Mouse (Mus musculus) liver, postnatal 0 days (tissue): ENCODE results near the gene Hspb9. TPM values are rescaled to one million over a fixed set of nuclear protein-coding genes. Genes with fewer than 3 reads are reported as not detected.

Experiments
- ATAC-seq: fragments of 200-750 bp; cut with Nextera tagmentation; 2 replicates; pipeline ENCODE4 v1.8.0; 2017; ENCODE audit warnings: mild to moderate bottlenecking, moderate library complexity
- DNase-seq: peaks from one replicate; pipeline ENCODE4 v3.0.0-alpha.2; 2016
- H3K27ac ChIP-seq: fragments of 300-500 bp; sonication (generic); 2 replicates; pipeline ENCODE4 v1.5.1; 2014; ENCODE audit warnings: antibody characterized with exemption, moderate library complexity, mild to moderate bottlenecking, low read depth
- H3K27me3 ChIP-seq: fragments of 300-500 bp; sonication (generic); 2 replicates; pipeline ENCODE4 v1.6.1; 2014; ENCODE audit warnings: low read length, control low read depth, mixed read lengths; ENCODE audit not compliant: insufficient read depth
- H3K36me3 ChIP-seq: fragments of 300-500 bp; sonication (generic); replicated peaks from 2 replicates; pipeline ENCODE4 v1.6.1; 2014; ENCODE audit warnings: mild to moderate bottlenecking, control low read depth, low read length, moderate library complexity, mixed read lengths; ENCODE audit not compliant: insufficient read depth
- H3K4me1 ChIP-seq: fragments of 300-500 bp; sonication (generic); 2 replicates; pipeline ENCODE4 v1.6.1; 2014; ENCODE audit warnings: antibody characterized with exemption, mild to moderate bottlenecking, control low read depth; ENCODE audit not compliant: insufficient read depth
- H3K4me2 ChIP-seq: fragments of 300-500 bp; sonication (generic); 2 replicates; pipeline ENCODE4 v1.6.1; 2014; ENCODE audit warnings: low read depth, mild to moderate bottlenecking, low read length, moderate library complexity, mixed read lengths
- H3K4me3 ChIP-seq: fragments of 300-500 bp; sonication (generic); 2 replicates; pipeline ENCODE4 v1.5.1; 2014; ENCODE audit warnings: low read depth, low read length
- H3K9ac ChIP-seq: fragments of 300-500 bp; sonication (generic); replicated peaks from 2 replicates; pipeline ENCODE4 v1.6.1; 2014; ENCODE audit warnings: mild to moderate bottlenecking, moderate library complexity
- H3K9me3 ChIP-seq: fragments of 300-500 bp; sonication (generic); 2 replicates; pipeline ENCODE4 v1.6.1; 2016; ENCODE audit warnings: mild to moderate bottlenecking, control low read depth, low read length, mixed read lengths
- CTCF ChIP-seq: sonication (generic); IDR thresholded peaks from 2 replicates; pipeline ENCODE4 v1.5.1; 2016; ENCODE audit warnings: antibody characterized with exemption, low read depth
- EP300 ChIP-seq: IDR thresholded peaks from 2 replicates; pipeline ENCODE4 v1.6.1; 2016; ENCODE audit warnings: antibody characterized with exemption, low read depth, mild to moderate bottlenecking
- WGBS: fragments of 180-500 bp; shearing (Covaris S2); extraction: QIAGEN DNeasy Blood & Tissue Kit; methylation state at CpG from one replicate; pipeline ENCODE4 v1.1.7; 2014; ENCODE audit not compliant: insufficient replicate concordance; 5-methylcytosine and 5-hydroxymethylcytosine counted together
- polyA plus RNA-seq: library from polyadenylated mRNA; unstranded; fragments of >200 nt; fragmentation: Nextera tagmentation; extraction: Ambion mirVana; gene quantifications from 2 replicates; pipeline ENCODE4 v1.2.1, GENCODE M21; 2015

Gene Hspb9
- polyA plus RNA-seq, 1 experiment from 2014 or later: 0.35 TPM

DNA sequence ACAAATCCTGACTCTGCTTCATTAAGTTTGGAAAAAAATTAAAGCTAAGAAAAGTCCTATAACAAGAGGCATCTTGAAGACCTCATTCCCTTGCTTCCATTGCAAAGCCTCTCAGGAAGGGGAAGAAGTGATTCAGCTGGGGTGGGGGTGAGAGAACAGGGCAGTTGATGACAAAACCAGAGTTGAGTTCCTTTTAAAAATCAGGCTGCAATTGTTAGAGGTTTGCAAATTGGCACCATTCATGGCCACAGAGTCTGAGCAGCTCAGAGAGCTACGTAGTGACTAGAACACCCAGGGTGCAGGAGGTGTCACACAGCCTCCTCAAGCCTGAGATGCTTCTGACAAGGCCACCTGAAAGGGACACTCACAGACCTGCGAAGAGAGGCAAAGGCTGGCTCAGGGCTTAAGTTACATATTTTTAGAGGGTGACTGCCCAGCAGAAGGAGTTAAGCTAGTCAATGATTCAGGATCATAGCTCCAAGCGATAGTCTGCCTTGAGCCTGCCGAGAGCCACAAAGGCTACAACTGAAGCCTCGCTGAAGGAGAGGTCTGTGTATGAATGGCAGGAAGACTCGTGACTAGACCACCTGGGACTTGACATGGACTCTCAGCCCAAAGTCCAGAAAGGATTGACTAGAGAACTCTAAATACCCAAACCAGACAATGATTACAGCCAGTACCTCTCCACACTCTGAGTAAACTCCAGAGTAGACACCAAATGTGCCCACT, 17.0 kb downstream of the Hspb9 start:
- Histone ChIP-seq H3K4me3 (no peak overlapping the region), H3K4me2 (no peak overlapping the region), H3K27ac (peak overlapping the region; percentile 56), H3K36me3 (peaks cover 18% of the 10 kb centered on the region), H3K9me3 (no peaks in the 10 kb centered on the region), H3K4me1 (peaks cover 37% of the 10 kb centered on the region), H3K27me3 (no peaks in the 10 kb centered on the region), H3K9ac (0 out of 2 replicates have a peak overlapping the region, but pooled peaks have one; percentile 5)
- no peak for TF ChIP-seq EP300
- TF ChIP-seq CTCF: no peak
- ATAC-seq (no peak), DNase-seq (no peak)
- WGBS: 71% methylated on average over 6 of the region's 6 CpGs

DNA sequence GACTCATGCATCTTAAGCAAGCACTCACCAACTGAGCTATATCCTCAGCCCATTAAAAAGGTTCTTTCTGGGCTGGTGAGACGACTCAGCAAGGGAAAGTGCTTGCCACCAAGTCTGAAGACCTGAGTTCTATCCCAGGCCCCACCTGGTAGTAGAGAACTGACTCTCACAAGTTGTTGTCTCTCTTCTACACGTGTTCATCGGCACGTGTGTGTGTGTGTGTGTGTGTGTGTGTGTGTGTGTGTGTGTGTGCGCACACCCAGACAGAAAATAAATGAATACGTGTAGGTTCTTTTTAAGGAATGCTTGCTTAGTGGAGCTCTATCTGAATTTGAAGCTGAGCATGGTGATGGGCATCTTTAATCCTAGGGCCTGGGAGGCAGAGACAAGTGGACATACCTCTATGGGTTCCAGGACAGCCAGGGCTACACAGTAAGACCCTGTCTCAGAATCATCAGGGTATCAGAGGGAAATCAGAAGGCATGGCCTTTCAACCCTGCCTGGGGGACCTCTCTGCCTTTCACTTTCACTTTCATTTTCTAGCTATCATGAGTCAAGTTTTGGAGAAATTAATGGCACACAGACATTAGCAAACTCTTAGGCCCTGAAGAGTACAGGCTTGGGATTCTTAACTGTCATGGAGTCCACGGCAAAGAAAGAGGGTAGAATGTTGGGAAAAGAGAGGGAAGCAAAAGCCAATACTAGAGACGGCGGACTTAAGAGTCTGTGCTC, 21.6 kb downstream of the Hspb9 start:
- Histone ChIP-seq H3K27me3 (no peaks in the 10 kb centered on the region), H3K36me3 (peaks cover 15% of the 10 kb centered on the region; the same call in 1 of the 2 replicates), H3K4me2 (peak overlapping the region; percentile 82), H3K27ac (peak overlapping the region; percentile 97), H3K9me3 (no peaks in the 10 kb centered on the region), H3K4me3 (peak overlapping the region; percentile 100), H3K9ac (peak overlapping the region; percentile 100), H3K4me1 (peaks cover 48% of the 10 kb centered on the region)
- WGBS: 75% methylated on average over 9 of the region's 9 CpGs
- ATAC-seq: no peak
- no peak for DNase-seq
- TF ChIP-seq EP300: no peak
- TF ChIP-seq CTCF: no peak

DNA sequence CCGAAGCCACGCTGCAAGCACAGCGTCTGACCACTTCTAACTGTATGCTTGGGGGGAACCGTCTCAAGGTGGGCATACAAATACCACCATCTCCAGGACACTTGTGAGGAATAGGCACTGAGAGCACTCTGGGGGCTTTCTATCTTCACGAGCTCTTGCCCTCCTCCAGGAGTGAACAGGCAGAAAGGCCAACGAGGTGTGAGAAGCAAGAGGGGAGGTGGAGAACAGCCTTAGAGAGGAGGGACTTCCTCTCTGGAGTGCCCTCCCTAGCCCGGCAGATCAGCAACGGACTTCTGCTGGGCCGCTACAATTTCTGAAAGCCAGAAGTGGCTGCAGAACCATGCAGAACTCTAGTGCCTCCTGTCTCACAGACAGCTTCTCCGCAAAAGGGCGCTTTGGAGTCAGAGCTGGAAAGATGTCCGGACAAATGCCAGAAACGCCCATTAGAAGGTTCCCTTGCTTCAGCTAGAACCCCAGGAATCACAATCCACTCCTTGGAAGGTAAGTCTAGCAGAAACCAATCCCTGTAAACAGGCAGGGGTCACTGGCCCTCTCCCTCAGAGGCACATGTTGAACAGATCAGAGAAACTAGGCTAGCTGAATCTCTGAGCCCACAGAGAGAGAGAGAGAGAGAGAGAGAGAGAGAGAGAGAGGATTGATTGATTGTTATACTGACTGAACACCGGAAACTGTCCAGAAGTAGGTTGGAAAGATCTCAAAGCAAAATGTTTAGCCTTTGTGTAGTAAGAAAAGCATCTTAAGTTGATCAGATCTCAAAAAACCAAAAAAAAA, 22.5 kb downstream of the Hspb9 start:
- Histone ChIP-seq H3K27ac (peak overlapping the region; percentile 97), H3K36me3 (peaks cover 15% of the 10 kb centered on the region; the same call in 1 of the 2 replicates), H3K4me2 (peak overlapping the region; percentile 82), H3K27me3 (no peaks in the 10 kb centered on the region), H3K4me1 (peaks cover 40% of the 10 kb centered on the region), H3K9me3 (no peaks in the 10 kb centered on the region), H3K4me3 (peak overlapping the region; percentile 100), H3K9ac (peak overlapping the region; percentile 100)
- DNase-seq (peak; percentile 45), ATAC-seq (no peak)
- 28% methylated on average over 14 of the region's 14 CpGs for WGBS
- no peak for TF ChIP-seq CTCF
- no peak for TF ChIP-seq EP300

DNA sequence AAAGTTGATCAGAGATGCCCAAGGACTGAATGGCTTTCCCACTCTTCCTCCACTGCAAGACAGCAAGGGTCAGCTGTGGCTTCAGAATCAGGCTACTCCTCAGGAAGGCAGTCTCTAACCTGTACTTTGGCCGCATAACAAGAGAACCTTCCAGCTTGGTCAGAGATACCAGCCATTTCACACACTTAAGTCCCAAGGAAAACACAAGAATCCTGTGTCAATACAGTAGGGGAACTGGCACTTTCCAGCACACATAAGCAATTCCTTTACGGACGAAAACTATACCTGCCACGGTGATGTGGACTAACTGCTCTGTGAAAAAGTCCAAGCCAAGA, 23.1 kb downstream of the Hspb9 start:
- Histone ChIP-seq H3K36me3 (peaks cover 15% of the 10 kb centered on the region; the same call in 1 of the 2 replicates), H3K27ac (peak overlapping the region; percentile 97), H3K4me1 (peaks cover 35% of the 10 kb centered on the region), H3K4me3 (peak overlapping the region; percentile 100), H3K9me3 (no peaks in the 10 kb centered on the region), H3K4me2 (peak overlapping the region; percentile 82), H3K9ac (peak overlapping the region; percentile 100), H3K27me3 (no peaks in the 10 kb centered on the region)
- TF ChIP-seq CTCF (no peak), EP300 (no peak)
- 39% methylated on average over 4 of the region's 4 CpGs for WGBS
- ATAC-seq: no peak
- DNase-seq: no peak

DNA sequence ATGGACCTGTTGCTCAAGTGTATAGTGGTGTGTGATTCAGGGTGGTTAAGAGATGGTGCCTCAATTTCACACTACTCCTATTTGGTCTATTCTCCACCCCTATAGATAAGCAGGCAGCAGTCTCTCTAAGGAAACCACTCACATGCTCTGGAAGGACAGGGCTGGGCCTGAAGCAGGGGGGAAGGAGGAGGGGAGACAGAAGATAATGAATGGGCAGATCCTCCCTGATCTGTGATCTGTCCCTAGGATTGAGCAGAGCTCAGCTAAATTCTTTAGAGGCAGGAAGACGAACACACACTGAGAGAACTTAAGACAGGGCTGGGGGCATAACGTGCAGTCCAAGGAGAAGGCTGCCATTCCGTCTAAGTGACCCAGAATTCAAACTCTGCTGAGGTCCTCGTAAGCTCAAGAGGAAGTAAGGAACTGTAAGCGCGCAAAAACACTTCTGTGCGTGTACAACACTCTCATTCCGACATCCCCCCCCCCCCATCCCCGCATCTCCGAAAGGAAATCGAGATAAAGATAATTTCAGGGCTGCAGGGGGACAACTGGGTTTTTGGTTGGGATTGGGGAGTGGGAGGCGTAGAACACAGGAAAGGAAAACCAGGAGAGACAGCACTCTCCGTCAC, 23.6 kb downstream of the Hspb9 start:
- peak overlapping the region; percentile 82 for H3K4me2 ChIP-seq
- peak overlapping the region; percentile 97 for H3K27ac ChIP-seq
- H3K4me3 ChIP-seq: peak overlapping the region; percentile 100
- peaks cover 33% of the 10 kb centered on the region for H3K4me1 ChIP-seq
- ATAC-seq (peak; percentile 5; the same call in 1 of the 2 replicates), DNase-seq (peak; percentile 45)
- TF ChIP-seq EP300 (no peak), CTCF (no peak)
- WGBS: under 1% methylated on average over 13 of the region's 13 CpGs
- H3K9ac ChIP-seq: peak overlapping the region; percentile 100
- H3K27me3 ChIP-seq: no peaks in the 10 kb centered on the region
- H3K9me3 ChIP-seq: no peaks in the 10 kb centered on the region
- peaks cover 13% of the 10 kb centered on the region; the same call in 1 of the 2 replicates for H3K36me3 ChIP-seq
